Mouse (Mus musculus) heart, adult 11 months (tissue): ENCODE data around the gene Bmp4.

Experiments
- DNase-seq: peaks from one replicate; pipeline ENCODE4 v3.0.0; 2022

Bmp4 gene

DNA sequence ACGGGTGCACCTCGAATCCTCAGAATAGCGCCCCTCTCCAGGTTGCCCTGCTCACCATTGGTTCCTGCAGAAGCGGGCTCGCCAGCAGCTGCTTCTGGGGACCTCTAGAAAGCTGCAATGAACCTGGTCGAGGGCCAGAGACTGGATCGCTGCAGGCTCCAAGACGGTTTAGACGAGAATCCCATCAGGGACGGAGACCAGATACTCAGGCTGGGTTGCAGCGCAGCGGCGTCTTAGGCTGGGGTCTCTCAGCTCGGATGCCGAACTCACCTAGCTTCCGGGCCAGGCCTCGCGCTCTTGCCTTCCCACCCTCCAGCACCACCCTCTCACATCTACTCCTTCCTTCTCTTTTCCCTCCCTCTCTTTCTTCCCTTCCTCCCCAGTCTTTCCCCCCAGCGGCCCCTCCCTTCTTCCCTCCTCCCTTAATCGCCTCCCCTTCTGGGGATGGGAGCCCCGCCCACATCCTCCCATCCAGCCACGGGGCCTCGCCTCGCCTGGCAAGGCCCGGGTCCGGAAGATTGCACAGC lies at the start of gene Bmp4:
Bmp4 (minus strand) TSS at position 421 of the 527 bp plus-strand sequence.
- peak; percentile 98 for DNase-seq

DNA sequence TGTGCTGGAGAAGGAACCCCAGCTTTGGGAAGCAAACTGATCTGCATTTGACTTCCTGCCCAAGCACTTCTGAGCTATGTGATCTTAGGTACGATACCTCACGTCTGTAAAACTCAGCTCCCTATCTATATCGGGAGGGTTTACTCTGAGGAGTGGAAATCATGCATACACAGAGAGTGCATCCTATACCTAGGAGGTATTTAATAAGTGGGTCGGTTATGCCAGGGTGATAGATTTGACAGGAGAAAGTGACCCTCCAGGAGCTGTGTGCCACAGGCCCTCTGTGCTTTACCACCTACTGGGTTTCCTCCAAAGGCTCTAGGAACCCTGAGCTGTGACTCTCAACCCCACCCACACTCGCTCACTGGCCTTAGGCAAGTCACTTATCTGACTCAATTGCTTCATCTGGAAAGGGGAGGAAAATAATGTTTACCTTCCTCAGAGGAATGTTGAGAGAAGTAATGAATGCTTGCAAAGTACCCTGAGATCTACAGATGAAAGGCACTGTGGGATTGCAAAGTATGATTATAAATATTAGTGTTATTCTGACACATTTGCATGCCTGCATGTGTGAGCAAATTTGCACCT lies 49.1 kb upstream of the Bmp4 start:
- DNase-seq, result peak; percentile 58

DNA sequence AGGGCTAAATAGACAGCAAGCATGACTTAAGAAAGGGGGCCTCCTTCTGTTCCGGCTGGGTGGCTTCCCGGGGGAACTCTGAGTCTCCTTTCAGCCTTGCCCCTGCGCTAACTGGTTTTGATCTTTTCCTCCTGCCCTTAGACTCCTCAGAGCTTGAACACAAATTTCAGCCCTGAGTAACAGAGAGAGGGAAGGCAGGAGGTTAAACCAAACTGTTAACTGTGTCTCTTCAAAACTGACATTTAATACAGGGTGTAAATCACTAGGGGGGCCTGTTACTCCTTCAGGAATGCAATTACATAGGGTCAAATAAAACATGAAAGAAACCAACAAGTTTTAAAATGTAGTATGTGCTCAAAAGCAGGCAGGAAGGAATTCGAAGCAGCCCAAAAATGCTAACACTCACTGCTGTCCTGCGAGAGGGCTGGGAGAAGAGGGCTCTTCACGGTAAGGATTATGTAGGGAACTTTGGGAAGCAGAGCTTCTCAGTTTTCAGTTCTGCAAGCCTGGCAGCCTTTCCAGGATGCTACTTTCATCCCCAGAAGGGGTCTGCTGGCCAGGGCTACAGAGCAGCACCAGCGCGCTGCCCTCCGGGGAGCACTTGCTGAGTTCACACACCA lies 46.1 kb upstream of the Bmp4 start:
- DNase-seq, result peak; percentile 83

DNA sequence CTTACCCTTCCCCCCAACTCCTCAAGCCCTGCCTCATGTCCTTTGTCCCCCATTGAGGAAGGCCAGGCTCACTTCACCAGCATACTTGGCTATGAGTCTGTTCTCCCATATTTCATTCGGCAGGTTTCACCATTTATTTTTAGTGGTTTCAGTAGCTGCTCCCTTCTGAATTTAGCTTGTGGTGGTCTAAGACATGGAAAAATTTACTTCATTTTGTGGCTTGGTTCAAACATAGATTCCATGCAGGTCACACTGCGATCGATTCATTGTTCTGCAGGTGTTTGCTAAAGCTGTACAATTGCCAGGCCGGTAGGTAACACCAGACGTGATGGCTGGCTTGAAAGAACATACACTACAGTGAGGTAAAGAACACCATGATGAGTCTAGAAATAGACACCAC lies 39.8 kb upstream of the Bmp4 start:
- DNase-seq, result no peak

GRCm38 (mm10) chr14:46427251-46427650 lies 36.8 kb upstream of the Bmp4 start:
- no peak for DNase-seq

- DNase-seq, result no peak
These were observed 31.4 kb upstream of the Bmp4 start for GRCm38 (mm10) chr14:46421823-46422222.

DNA sequence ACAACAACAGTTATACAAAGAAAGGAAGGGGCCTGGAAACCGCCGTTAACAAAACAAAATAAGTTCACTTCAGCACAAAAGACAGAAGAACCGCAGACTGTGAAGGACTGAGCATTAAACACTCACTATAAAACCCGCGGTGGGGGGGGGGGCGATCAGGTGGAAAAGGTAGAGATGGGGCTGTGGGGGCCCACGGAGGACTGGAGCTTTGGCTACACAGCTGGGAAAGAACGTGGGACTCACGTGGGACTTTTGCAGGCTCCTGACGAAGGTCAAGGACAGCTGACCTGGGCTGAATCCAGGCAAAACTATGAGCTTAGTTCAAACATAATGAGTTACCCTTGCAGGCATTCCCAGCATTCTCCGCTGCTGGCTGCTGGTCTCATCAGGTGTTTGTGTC lies 28.8 kb upstream of the Bmp4 start:
- DNase-seq, result no peak

DNA sequence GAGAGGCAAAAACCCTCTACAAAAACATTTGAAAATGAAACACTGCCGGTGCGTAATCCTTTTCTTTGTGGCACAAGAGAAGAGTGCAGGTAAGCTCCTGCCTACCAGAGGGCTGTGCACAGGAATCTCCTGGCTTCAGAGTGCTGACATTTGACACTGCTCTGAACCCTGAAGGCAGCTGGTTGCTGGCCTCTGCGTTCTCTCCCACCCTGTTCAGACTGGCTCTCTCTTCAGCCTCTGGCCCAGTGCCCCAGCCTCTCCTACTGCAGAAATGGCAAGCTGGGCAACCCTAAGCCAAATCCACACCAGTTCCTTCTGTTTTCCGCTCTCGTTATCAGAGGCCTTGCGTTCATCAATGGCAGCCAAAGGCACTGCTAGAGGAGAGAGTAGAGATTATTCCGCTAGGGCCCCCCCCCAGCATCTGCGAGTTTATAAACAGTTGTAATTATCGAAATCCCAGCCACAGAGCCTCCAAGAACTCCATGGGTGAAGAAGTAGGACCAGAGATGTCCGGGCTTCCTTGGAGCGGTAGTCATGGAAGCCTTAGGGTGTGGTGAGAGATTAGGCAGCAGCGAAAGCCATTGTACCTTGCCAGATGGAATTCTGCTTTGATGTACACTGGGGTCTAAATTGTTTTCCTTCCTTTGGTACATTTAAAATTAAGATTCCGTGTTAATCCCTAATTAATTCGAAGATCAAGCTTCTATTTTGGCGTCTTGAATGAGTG lies 28.1 kb upstream of the Bmp4 start:
- no peak for DNase-seq

DNA sequence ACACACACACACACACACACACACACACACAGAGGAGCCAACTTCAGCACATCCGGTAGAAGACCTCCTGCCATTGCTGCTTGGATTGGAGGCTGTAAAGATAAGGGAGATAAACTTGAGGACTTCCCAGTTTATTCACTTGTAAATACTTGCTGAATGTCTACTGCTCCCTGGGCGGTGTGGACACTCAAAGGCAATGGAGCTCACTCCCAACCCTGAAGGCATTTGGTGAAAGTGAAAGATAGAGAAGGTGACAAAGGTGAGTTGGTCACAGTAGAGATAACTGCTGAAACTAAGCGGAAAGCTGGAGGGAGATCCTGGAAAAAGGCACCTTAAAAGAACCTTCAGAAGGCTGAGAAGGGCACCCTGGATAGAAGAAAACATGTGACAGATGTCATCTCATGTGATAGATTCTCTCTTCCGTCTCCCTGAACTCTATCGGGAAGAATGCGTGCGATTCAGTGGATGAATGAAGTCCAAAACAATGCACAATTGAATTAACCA lies 22.1 kb upstream of the Bmp4 start:
- DNase-seq, result no peak

DNA sequence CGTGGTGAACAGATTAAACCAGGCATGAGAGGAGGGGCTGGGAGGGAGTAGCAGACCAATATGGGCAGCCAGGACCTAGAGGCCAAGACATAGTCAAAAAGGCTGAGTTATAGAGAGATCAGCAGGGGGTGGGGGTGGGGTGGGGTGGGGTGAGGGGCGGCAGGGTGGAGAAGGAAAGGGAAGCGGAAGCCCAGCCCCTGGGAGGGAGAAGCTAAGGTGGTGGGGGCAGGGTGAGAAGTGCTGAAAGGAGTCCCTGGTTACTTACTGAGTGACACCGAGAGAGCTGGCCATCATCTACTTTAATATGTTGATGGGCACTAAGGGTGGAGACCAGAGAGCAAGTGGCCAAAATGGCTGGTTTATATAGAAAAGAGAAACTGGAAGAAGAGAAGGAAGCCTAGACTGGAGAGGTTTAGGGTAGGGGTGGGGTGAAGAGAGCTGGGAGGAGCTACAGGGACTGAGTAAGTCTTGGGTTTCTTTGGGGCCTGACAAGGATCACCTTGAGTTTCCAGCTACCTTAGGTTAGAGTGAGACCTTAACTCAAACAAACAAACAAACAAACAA lies 20.2 kb upstream of the Bmp4 start:
- DNase-seq, result peak; percentile 81

- peak; percentile 94 for DNase-seq
These were observed 18.5 kb upstream of the Bmp4 start for GRCm38 (mm10) chr14:46409016-46409415.

GRCm38 (mm10) chr14:46408319-46408718 lies 17.9 kb upstream of the Bmp4 start:
- peak; percentile 82 for DNase-seq

- peak; percentile 69 for DNase-seq
These were observed 9.5 kb upstream of the Bmp4 start for GRCm38 (mm10) chr14:46399925-46400324.

GRCm38 (mm10) chr14:46398091-46398695 lies 7.7 kb upstream of the Bmp4 start:
- no peak for DNase-seq

DNA sequence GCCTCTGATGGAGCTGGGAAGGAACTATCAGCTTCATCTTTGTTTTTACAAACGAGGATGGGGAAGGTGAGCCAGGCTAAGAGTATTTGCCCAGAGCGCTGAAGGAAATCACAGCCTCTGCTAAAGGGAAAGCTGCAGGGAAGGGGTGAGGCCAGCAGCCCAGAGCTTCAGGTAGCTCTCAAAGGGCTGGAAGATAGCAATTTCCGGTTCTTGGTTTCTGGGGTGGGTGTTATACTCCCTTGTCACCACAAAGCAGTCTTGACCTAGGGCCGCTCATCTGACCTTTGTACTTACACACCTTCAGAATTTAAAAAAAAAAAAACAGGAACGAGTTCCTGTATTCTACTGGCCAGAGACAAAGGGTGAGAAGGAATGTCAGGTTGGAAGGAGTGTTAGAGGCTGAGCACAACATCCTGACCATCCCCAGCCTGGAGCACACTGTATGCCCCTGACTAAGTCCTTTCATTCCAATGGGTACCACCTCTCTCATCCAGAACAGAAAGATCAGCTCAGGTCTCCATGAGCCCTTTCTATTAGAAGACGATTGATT lies 1.2 kb upstream of the Bmp4 start:
- no peak for DNase-seq

DNA sequence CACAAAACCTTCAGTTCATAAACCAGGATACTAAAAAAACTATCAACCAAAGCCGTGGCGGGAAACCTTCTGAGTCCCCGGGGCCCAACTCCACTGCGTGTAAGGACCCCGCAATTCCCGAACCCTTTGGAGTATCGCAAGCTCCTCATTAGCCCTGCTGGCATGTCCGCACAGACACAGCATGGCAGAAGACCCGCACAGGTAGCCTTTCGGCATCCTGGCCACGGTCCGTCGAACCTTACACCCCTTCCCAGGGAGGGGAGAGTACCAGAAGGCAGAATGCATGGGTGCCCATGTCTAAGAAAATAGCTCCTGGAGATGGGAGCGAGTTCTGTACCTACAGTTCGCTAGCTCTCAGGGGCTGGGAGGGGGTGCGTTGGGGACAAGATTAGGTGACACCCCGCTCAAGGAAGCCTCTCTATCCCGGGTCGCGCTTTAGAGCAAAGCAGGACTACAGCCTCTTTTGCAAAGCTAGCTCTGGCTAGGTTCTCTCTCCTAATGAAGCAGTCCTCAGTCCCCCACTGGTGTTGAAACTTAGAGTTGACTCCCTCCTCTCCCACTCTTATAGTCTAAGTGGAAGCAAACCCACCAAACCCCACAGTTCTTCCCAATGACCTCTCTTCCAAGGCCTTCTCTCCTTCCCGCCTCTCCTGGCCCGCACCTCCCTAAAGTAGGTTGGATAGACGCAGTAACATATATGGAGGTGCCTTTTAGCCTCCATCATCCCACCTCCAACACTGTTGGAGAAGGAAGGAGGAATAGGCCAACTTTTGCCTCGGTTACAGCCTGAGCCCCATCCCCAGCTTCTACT lies 826 bp downstream of the Bmp4 start:
- no peak for DNase-seq

DNA sequence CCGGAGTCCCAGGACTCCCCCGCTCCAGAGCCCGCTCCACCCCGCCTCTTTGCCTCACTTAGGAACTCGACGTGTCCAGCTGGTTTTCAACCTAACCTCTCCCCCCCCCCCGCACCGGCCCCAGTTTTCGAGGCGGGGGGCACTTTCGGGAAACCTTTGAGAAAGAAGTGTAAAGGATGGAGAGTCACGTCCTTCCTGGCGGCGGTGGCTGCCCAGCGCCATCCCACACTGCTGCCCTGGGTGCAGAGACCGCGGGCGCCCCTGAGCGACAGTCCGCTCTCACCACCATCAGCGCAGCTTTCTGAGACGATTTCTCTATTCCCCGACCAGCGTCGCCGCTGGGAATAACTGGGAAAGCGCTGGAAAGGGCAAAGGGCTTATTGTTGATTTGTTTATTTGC lies 1.8 kb downstream of the Bmp4 start:
- peak; percentile 96 for DNase-seq

GRCm38 (mm10) chr14:46387821-46388481 lies 2.5 kb downstream of the Bmp4 start:
- peak; percentile 97 for DNase-seq

- peak; percentile 99 for DNase-seq
These were observed 3.2 kb downstream of the Bmp4 start for GRCm38 (mm10) chr14:46387357-46387671.

DNA sequence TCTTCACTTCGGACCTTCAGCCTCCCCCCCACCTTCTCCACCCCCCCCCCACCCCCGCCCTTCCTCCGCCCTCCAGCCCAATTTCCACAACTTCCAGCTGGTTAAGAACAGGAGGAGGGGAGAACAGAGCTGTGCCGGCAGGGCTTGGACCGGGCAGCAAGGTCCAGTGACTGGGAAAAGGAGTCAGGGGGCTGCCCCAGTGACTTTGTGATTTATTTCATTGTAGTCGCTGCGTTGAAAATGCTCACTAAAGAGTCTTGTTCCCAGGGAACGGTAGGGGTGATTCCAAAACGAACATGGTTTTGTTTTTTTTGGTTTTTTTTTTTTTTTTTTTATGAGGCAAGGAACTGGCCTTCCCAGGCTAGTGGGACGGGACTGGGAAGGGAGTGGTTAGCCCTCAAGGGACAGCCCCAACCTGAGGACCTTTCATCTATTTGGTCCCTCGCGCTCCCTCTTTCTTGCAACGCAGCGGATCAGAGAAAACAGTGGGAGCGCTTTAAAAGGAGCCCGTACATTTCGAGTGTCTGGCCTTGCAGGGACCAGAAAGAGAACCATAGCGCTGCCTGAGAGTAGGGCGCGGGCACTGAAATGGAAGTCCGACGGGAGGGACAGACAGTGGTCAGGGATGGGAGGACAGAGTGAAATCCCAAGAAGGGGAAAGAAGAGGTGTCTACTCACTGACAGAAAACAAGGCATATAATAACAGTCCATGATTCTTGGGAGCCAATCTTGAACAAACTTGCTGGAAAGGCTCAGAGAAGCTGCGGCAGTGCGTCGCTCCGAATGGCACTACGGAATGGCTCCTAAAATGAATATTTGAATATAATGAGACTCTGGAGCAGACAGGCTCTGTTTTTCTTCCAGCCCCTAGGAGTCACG lies 3.8 kb downstream of the Bmp4 start:
- peak; percentile 96 for DNase-seq
